Mouse (Mus musculus): Measurements from ENCODE around the gene Emp2.

Emp2 gene

GRCm38 (mm10) chr16:10236601-10237000 lies 77.2 kb downstream of the Emp2 start:
- no peak for DNase-seq (ENCODE audit: low spot score in 2 of 2)

Data from natural killer cell, adult 2 months (primary cell).